Mouse (Mus musculus) urinary bladder, postnatal 10 days (tissue): ENCODE results near the gene Smc5.

Source experiments
- DNase-seq: peaks from one replicate; pipeline ENCODE4 v3.0.0; 2022; ENCODE audit warnings: low spot score

The Smc5 gene

DNA sequence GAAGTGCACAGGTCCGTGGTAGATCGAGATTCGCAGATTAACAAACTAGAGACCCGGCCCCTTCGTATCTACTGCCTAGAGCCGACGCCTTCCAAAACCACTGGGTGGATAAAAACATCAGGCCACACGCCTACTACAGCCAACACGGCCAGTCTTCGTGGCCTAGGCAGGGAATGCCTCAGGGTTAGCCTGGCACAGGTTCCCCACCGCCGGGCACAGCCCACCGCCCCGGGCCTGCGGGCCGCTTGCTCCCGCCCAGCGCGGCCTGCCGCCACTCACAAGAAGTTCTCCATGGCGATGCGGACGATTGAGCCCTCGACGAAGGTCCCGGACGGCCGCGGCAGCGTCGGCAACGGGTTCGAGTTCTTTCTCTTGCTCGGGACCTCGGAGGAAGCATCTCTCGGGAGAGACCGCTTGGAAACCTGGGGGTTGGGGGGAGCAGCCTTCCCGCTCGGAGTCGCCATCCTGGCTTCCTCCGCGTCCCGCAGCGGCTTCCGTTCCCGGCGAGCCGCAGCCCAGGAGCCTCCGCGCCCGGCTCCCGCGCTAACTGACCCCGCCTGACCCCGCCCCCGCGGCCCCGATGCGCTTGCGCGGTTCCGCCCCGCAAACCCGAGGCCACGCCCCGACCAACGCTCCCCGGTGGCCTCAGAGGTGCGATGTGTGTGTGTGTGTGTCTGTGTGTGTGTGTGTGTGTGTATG is at the start of gene Smc5:
Gene Smc5, minus strand, starts transcription at position 543 of the 699 bp plus-strand sequence.
- DNase-seq: peak; percentile 70

DNA sequence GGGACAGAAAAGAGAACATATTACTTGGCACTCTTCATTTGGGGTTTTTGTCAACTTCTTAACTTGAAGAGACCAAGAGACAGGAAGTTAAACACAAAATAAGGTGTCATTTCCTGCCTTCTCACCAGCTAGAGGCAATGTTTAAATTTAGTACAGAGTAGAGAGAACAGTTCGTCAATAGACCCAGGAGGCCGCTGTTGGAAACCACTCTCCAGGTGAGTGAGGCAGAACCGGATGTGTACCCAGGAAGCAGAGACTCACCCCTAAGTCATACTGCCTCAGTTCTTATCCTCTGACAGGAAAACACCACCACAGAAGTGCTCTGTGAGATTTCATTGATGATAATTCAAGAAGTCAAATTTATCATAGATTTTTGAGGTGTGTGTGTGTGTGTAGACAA is 49.4 kb upstream of the Smc5 start:
- no peak for DNase-seq

DNA sequence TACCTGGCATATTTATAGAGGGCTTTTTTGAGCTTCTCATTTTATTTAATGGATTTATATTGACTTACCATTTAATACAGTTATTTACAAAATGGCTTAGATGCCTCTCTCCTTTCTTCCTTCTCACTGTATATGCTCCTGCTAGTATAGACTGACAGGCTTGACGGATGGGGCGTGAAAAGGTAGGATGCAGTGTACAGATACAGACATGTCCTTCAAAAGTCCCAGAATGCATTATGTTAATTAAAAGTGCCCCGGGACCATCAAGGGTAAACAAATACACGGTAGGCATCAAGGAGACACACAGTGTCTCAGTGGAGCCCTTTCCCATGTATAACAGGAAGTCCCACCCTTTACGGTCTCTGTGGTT is 44.3 kb upstream of the Smc5 start:
- DNase-seq: no peak

DNA sequence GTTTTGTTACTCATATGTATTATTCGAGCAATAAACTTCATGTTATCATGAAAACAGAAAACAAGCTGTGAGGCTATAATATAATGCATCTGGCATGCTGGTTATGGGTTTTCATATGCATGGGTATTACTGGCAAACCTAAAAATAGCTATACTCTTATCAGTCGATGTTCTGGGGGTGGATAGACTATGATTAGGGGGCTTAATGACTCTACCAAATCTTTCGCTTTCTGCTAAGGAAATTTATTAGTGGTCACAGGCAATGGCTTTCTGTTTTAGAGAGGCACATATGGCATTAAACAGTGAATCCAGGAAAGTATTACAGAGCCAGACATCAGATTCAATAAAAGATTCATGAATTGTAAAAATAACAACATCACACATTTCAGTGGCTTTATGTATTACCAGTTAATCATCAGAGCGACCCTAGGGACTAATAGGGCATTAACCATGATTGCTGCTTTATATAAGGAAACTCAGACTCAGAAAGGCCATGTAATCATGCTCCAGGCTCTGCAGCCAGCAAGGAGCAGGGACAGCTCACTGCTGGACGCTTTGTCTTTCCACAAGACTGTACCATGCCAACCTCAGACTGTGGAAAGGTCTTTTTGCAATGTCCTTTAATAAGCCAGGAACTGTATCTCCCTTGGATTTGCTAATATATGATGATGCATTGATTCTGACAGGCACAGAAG is 43.7 kb upstream of the Smc5 start:
- no peak for DNase-seq

DNA sequence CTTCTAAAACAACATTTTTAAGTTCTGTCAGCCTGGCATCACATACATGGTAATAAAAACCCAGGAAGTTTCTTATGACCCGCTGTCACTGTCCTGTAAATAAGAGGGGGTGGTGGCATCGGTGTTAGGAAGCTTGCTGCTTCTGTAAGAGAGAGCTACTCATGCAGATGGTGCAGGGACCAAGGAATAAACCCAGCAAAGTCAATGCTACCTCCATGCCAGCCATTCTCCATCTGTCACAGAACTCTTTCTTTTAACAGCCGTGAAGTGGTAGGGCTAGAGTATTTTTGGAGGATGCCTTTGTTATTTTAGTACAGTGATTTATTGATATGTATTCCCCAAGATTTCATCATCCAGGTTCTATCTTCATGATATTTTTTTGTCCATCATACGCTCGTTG is 43.2 kb upstream of the Smc5 start:
- DNase-seq: no peak

DNA sequence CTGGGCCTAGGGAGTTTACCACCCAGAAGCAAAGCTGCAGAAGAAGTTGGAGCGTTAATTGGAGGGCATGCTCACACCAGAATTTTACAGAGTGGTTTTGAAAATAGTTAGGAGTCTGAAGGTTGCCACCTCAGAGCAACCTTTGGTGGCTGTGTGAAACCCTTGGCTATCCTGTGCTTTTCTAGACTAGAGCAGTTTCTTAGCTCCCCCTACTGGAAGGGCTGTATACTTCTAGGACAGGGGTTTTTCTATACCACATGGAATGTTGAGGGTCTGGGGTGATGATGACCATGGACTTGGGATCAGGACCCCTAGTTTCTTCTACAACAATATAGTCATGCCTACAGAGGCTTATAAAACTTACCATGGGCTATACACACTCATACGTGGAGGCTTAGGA is 36.3 kb upstream of the Smc5 start:
- no peak for DNase-seq

DNA sequence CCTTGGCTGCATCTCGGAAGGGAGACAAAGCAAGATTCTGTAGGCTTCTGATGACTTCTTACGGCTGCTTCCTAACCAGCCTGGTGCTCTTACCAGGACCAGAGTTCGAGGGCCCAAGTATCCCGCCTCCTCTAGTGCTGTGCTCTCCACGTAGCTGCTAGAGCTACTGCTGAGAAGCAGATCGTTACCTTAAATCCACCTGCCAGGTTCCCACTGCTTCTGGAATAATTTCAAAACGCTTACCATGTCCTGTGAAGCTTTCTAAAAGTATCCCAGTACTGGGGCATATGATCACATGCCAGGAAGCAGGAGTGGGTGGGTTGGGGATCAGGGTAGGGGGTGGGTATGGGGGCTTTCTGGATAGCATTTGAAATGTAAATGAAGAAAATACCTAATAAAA is 33.0 kb upstream of the Smc5 start:
- DNase-seq: no peak

DNA sequence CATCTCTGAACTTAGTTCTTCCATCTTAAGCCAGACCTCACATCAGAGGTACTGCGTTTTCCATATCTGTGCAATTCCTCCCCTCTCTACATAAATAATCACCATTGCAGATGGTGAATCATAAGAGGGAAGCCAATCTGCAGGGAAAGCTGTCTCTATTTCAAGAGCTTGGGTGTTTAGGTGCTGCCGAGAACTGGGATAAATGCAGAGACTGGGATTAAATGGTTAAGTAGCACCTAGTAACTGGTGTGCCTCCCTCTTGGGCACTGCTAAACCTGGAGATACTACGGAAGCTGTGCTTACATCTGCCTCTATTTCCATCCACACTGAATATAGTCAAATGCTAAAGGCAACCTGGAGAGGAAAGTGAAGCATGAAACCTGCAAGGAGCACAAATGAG is 26.3 kb upstream of the Smc5 start:
- DNase-seq: no peak

DNA sequence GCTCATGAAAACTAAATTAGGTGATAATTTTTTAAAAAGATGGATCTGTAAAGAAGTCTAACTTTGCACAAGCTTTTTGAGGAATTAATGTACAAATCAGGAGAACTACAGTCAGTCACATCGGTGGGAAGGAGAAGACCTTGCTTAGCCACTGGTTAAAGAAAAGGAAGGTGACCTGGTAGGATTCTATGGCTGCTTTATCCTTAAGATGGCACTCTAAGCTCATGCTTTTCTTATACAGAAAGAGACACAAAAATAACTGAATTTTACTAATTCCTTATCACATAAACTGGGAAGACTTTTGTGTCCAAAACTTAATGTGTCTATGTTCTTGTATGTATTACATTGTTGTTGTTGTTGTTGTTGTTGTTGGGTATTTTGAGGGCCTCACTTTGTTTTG is 25.2 kb upstream of the Smc5 start:
- DNase-seq: no peak

DNA sequence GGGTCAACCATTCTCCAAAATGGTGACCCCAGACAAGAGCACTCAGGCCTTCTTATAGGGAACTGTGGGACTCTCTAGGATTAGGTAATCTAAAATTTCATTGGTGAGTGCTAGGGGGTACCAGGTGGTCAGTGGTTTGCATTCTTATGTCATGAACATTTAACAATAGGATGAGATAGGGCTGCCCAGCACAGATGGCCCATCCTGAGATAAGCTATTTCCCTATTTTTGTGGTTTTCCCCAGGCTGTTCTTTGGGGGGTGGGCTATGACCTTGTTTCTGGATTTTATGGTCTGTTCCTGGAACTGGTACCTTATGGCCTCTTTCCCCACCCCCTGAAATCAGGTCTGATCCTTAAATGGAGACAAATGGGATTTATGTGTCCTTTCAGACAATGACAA is 23.5 kb upstream of the Smc5 start:
- DNase-seq: no peak

DNA sequence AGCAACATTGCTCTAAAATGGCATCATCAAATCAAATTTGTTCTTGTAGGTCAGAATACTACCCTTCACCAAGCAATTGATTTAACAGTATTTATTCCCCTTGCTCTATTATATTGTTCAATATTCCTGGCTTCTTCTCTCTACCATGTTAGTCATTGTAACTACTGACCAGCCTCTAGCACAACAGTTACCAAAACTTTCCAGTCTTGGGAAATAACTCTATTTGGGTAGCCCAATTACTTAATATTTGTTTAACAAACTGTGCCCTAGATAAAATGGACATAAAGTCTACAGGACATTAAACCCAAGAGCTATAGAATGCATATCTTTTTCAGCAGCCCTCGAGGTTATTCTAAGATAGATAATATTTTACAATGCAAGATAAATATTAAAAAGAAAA is 15.6 kb upstream of the Smc5 start:
- no peak for DNase-seq

DNA sequence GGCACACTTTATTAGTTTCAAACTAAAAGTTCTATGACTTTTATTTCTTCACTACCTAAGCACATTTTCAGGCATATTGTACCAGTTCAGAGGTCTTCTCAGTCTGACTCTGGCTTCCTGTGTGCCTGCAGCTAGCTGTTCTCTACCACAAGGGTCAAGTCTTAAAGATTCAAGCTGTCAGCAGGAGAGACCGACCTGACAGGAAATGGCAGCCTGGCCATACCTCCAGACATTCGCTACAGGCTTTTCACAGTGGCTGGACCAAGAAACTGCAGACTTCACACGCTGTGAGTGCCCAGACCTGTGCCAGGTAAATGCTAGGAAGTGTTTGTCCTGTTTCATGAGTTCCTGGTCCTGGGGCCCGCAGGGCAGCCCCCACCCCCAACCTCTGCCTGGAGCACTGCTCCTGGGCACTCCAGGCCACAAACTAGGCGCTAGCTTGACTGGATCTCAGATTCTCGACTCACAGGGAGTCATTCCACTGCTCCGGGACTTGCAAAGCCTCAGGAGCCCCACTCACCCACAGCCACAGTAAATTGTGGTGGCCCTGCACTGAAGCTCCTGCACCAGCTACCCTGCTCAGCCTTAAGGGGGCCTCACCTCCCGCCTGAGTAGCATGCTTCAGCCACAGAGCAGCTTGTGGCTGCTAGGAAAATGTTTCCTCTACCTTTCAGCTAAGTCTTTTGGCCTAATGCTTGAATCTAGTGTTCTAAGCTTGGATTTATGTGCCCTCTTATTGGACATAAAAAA is 8.4 kb upstream of the Smc5 start:
- DNase-seq: no peak

DNA sequence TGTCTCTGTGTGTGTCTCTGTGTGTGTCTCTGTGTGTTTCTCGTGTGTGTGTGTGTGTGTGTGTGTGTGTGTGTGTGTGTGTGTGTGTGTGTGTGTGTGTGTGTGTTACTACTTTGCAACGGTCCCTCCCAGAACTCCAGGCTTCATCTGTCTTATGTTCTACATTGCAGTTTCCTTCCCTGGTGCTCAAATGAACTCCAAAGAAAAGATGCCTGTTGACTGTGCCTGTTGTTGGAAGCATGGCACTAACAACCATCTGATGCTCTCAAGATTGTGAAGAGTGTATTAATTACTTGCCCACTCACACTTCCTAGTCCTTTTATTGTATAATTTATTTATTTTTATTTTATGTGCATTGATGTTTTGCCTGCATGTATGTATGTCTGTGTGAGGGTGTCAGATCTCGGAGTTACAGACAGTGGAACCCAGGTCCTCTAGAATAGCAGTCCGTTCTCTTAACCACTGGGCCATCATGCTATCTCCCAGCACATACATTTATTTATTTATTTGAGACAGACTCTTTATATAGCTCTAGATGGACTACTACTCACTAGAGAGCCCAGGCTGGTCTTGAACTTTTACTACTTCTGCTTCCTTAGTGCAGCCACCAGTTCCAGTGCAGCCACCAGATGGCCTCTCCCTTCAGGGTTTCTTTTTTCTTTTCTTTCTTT is 492 bp upstream of the Smc5 start:
- DNase-seq: no peak

DNA sequence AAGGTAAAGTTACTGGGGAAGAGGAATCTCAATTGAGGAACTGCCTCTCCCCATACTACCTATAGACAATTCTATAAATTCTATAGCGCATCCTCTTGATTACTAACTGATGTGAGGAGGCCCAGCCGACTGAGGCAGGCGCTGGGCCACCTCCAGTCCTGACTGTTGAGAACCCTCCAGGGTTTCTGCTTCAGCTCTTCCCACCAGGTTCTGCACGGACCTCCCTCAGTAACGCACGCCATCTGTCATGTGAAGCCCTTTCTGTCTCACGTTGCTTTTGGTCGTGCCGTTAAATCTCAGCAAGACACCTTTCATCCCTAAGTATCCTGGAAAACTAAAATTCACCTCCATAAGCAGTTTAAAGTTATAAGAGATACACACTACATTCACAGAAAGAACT is 16.9 kb downstream of the Smc5 start:
- no peak for DNase-seq

DNA sequence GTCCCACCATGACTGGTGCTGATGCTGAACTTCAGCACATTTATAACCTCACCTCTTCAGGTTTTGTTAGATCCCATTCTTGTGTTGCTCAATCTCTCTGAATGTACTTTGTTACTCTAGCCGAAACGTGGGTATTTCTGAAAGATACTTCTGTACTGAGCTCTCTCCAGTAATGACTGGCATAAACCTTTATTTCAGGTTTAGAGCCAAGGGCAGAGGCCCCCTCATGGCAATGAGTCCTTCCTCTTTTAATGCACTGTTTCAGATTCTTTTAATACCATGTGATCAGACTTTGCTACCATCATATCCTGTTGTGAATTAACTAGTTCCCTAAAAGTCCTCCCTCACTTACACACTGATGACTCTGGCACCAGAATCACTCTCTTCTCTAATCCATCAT is 27.2 kb downstream of the Smc5 start:
- DNase-seq: no peak

DNA sequence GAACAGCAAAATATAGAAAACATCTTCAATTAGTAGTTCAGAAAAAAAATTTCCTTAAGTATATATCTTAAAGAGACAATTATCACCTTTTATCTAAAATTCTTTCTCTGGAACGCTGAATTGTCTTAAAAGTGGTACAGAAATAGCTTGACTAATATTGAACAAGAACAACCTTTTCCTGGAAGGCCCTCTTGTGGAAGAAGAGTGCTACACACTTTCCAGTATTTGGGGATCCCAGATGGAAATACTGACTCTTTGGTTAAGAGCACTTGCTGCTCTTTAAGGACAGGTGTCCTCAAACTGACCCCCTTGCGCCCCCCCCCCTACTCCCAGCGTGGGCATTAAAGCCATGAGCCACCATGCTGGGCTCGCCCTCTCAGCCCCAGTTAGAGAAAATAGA is 48.6 kb downstream of the Smc5 start:
- DNase-seq: no peak

DNA sequence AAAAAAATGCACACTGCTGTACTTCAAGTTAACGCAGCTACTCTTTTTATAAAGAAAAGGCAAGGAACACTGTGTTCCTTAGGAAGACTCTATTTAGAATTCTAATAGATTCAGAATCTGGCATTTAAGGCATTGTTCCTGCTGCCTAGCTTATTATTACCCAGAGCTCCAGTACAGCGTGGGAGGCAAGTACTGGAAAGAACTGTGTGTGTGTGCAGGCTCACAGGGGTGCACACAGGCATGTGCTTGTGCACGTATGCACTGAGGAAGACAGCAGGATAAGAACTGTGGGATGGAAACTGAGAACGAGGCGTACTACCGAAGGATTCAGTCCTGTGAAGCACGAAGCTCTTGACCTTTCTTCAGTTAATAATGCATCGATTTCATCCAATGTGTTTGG is 59.4 kb downstream of the Smc5 start:
- no peak for DNase-seq

DNA sequence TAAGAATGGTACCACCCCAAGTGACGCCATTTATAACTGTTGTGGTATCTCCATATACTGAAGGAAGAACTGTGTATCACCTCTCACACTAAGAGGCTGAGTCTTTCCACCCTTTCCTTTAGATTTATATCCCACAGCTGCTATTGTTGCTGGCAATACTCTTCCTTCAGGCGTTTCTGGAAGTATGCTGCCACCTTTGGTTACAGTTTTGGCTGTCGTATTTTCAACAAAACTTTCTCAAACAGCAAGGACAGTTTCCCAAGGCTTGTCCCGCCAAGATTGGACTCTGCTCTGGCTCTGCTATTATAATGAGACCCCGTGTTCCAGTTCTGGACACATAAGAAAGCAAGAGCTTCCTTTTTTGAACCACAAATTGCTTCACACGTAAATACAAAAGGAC is 62.4 kb downstream of the Smc5 start:
- no peak for DNase-seq

DNA sequence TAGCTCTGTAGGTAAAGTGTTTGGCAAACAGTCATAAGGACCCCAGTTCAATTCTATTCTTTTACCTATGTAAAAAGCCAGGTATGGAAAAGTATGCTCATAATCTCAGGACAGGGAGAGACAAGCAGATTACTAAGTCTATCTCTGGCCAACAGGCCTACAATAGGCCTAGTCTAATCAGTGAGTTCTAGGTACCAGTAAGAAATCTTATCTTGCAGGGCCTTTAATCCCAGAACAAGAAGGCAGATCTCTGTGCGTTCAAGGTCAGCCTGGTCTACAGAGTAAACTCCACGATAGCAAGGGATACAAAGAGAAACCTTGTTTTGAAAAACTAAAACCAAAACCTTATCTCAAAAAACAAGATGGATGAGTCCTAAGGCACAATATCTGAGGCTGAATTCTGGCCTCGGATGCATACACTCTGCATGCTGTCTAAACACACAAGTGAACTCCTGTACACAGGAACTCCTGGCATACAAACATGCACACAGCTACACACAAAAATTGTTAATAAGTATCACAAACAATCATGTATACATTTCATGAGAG is 70.1 kb downstream of the Smc5 start:
- no peak for DNase-seq

DNA sequence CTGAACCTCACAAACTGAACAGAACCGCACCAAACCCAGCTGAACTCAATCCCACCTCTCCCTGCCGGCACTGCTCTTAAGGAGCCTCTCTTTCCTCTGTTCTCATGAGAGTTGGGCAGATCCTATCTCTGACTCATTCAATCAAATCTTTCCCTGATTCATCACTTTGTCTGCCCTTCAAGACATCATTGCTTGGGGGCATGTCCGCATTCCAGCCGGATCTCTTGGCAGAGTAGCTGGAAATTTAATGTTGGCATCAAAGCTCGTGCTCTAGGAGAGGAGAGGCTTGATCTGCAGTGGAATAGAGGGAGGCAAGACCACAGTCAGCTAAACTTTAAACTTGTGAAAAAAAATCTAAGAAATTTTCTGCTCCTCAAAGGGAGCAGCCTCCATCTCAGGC is 71.6 kb downstream of the Smc5 start:
- DNase-seq: no peak

DNA sequence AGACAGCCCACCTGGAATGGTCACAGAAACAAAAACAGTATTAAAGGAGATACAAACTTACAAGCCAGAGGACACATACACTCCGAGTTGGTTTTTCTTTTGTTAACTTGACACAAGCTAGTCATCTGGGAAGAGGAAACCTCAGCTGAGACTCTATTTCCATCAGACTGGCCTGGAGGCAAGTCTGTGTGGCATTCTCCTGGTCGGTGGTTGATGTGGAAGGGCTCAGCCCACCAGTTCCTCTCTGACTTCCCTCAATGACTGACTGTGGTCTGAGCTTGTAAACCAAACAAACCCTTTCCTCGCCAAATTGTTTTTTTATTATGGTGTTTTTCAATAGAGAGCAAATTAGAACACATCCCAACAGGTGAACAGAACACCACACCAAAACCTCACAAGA is 80.6 kb downstream of the Smc5 start:
- DNase-seq: no peak

DNA sequence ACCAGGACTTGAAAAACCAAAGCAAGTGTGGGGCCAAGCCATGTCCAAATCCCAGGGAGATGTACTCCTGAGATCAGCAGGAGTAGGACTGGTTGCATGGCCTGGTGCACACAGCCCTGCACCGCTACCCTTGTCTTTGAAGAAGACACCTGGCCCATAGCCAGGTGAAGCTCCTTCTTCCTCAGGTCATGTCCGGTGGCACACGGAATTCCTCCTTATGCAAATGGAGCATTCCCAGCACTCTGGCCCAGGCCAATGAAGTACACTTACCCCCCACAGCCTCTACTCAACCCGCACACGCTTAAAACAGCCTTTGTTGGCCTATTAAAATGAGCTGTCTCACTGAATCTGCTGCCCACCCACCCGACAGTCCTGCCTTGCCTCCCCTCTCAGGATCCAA is 82.2 kb downstream of the Smc5 start:
- DNase-seq: no peak

DNA sequence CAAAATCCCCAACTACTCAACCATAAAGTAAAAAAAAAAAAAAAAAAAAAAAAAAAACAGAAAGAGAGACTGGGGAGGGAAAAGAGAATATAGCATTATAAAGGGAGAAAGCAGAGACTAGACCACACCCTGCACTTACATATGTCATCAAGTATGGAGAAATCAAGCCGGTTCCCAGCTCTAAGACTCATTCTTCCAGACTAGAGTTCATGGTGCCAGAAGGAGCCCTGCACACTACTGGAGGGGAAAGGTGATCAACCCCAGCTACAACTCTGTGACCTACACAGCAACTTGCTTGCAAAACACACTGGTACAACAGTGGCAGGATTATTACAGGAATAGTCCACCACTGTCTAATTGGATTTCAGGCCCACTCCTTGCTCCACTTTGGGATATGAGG is 84.0 kb downstream of the Smc5 start:
- no peak for DNase-seq
